Mouse (Mus musculus) heart, postnatal 36 days (tissue): Measurements from ENCODE around the gene Treml1. TPM values are rescaled to one million over a fixed set of nuclear protein-coding genes. Genes with fewer than 3 reads are reported as not detected.
A peak's percentile ranks its signal among the peaks of the same experiment; 100 is the strongest.

Source experiments
- DNase-seq, 2 experiments: peaks; one replicate each; pipeline ENCODE4 v3.0.0; 2021 to 2022
- intact Hi-C: fragments of 180-260 bp; cut with DNase I; formaldehyde crosslinking; loops from one replicate; pipeline ENCODE4 v1.15.1; 2025
- total RNA-seq, 2 experiments: library from RNA; stranded (reverse); gene quantifications; 2 replicates each; pipeline ENCODE4 v1.2.3; 2021

Gene Treml1
- total RNA-seq, 2 experiments from 2014 or later: 0.35 to 0.36 TPM

DNA sequence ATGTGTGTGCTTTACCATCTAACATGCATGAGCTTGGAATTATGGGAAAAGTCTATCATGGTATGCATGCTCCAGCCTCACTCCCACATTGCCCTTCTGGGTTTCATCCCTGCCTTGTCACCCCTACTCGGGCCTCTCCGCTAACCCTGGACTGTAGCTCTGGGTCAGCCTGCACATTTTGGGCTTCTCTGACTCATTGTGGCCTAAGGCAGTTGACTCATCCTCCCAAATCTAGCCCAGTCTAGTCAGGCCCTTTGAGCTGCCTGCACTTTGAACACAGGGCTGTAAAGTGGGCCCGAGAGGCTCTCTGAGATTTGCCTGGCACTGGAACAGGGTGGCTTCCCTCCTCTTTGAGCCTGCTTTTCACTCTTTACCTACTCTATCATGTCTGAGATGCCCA, 3.9 kb upstream of the Treml1 start:
- no peak for DNase-seq
- intact Hi-C loops: no loop called here

DNA sequence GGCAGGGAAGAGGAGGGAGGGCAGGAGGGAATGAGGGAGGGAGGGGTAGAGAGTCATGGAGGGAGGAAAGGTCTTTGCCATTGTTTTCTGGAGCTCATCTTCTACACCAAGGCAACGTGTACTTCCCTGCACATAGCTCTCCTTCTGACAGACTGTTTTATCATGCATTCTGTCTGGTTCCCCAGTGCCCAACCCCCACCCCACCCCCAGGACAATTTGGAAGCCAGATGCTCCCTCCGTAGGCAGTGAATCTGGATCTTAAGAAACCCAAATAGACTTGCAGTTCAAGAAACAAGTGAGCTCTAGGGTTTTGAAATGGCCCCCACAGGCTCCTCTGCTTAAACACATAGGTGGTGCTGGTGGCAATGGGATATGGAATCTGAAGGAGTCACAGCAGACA, 1.8 kb upstream of the Treml1 start:
- intact Hi-C loops: no loop called here
- no peak for DNase-seq

DNA sequence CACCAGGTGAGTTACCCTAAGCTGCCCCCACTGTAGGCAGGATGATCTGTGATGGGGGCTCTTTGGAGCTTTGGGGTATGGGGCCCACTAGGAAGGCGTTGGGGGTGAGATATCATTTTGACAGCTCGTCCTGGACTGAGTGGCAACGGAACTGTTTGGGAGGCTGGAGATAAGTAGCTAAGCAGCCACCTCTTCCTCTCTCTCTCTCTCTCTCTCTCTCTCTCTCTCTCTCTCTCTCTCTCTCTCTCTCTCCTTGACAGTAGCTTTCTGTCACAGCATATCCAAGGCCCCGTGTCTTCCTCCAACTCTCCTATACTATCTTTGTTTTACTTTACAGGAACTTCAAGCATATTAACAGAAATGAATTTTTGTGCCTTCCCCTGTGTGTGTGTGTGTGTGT, 746 bp downstream of the Treml1 start:
- intact Hi-C loops: no loop called here
- DNase-seq: no peak

DNA sequence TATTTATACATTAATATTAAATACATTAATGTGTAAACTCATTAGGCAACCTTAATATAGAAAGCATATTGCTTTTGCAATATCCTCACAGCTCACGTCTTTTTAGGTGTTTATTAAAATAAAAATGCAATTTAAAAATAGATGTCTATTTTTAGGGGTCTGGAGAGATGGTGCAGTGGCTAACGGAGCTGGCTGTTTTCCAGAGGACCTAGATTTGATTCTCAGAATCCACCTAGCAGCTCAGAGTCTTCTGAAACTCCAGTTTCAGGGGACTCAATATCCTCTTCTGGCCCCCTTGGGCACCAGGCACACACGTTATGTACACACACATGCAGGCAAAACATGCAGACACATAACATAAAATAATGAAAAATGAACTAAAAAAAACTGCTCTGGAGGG, 2.6 kb downstream of the Treml1 start:
- no peak for DNase-seq
- intact Hi-C loops: no loop called here

DNA sequence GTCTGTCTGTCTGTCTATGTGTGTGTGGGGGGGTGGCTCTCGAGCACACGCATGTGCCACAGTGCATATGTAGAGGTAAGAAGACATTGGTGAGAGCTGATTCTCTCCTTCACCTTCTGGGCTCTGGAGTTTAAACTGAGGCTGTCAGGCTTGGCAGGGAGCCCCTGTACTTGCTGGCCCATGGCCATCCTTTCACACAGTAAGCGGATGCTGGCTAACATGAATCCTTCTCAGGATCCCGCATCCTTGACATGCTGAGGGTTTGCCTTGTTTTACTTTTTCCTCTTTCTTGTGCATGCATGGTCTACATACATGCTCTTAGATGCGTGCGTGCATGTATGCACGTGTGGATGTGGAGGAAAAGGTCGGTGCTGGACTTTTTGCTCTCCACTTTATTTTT, 3.2 kb downstream of the Treml1 start:
- intact Hi-C loops: no loop called here
- peak; percentile 39 to 66 for DNase-seq

DNA sequence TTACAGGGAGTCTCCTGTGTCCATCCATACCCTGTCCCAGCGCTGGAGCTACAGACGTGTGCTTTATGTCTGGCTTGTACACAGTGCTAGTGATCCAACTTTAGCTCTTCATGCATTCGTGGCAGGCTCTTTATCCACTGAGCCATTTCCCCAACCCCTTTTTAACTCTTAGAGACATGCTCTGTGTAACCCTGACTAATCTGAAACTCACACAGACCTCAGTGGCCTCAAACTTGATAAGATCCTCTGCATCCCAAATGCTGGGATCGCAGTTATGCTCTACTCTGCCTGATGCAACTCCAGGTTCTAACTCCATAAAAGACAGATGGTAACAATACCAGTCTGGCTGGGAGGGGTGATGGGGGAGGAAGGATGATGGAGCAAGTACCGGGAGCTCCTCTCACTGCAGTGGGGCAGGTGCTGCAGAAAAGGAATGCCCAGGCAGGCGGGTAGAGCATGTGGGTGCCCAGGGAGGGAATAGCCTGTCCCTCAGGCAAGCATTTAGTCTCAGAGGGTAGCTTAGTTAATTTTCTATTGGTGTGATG, 3.8 kb downstream of the Treml1 start:
- DNase-seq: no peak
- intact Hi-C loops: no loop called here

DNA sequence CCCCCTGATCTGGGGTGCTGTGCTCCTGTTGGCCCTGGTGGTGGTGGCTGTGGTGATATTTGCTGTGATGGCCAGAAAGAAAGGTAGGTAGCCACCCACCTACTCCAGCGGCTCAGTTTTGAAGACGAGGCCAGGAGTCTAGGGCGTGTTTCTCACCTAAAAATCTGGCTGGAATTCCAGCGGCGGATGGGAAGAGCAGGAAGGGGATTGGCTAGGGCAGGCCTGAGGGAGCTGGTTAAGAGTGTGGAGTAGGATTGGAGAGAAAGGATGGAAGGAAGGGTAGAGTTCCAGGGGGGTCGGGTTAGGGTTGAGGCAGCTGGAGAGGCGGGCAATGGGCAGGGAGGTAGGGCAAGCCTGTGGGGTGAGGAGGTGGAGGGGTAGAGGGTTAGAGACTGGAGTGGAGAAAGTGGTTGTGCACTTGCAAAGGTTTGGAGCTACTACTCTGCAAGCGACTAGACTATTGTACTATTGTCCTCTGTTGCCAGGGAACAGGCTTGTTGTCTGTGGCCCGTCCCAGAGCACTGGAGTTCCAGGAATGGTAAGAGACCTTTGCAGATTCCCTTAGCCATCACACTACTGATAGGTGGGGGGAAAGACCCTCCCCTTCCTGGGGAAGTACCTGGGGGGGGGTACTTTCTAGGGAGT, 5.9 kb downstream of the Treml1 start:
- DNase-seq: no peak
- intact Hi-C loops: no loop called here

DNA sequence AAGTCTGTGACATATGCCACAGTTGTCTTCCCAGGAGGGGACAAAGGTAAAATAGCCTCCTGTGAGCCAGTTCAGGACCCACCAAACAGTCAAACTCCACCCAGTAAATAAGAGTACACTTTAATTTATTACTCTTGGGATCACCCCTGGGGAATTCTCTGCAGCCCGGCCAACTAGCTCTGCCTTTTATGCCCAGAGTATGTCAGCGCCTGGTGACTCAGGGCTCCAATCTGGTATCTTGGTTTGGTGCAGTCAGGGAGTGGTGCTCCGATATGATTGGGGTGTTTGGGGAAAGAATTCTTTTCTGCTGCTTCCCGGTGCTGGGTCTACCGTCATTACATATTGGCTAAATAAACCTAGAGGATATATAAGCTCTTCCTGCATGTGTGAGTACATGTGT, 7.1 kb downstream of the Treml1 start:
- intact Hi-C loops: no loop called here
- no peak for DNase-seq

DNA sequence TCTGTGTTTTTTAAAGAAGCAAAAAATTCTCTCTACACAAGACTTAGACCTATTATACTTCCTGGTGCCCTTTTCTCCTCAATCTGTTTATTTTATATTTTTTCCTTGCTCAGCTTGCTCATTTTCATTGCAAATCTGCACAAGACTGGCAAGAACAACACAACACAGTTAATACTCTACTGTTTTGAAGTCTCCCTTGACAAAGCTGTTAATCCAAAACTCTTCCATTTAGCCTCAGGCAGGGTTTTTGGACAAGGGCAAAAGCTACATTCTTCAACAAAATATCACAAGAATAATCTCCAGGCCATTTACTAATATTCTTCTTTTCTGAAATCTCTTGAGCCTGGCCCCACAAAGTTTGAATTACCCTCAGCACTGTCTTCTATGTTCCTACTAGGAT, 11.9 kb downstream of the Treml1 start:
- intact Hi-C loops: no loop called here
- no peak for DNase-seq

DNA sequence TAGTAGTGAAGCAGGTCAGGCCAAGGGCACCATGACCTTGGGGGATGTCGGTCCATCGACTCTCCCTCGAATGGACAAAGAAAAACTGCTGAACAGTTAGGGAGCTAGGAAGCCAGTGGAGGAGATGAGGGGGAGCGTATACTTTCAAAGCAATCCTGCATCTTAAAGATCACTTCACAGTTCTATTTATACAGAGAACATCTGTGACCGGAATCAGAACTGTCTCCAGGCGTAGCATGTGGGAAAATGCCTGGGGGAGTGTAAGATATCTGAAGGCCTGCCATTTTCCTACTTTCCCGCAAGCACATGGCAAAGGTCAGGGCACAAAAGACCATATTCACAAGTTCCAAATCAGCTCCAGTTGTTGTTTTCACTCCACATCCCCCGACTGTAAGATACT, 13.3 kb downstream of the Treml1 start:
- intact Hi-C loops: no loop called here
- no peak for DNase-seq

DNA sequence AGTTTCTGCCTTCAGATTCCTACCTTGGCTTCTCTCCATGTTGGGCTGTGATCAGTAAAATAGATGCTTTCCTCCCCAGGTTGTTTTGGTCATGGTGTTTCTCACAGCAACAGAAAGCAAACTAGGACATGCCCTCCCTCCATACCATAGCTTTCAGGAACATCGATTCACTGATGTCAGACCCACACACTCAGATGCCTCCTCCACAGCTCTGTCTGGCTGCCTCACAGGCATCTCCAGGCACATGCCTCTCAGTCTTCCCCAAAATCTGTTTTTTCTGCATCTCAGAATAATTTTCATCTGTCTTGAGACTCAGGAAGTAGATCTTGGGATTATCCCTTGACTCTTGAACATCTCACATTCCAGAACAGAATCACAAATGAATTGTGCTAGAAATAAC, 16.4 kb downstream of the Treml1 start:
- intact Hi-C loops: no loop called here
- no peak for DNase-seq

DNA sequence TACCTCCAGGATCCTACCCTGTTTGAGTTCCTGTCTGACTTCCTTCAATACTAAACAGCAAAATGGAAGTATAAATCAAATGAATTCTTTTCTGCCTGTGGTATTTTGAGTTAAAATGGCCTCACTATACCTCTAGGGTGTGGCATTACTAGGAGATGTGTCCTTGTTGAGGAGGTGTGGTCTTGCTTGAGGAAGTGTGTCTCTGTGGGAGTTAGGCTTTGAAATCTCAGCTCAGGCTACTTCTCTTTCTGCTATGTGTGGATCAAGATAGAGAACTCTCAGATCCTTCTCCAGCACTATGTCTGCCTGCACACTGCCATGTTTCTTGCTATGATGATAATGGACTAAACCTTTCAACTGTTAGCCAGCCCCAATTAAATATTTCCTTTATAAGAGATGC, 19.3 kb downstream of the Treml1 start:
- intact Hi-C loops: no loop called here

DNA sequence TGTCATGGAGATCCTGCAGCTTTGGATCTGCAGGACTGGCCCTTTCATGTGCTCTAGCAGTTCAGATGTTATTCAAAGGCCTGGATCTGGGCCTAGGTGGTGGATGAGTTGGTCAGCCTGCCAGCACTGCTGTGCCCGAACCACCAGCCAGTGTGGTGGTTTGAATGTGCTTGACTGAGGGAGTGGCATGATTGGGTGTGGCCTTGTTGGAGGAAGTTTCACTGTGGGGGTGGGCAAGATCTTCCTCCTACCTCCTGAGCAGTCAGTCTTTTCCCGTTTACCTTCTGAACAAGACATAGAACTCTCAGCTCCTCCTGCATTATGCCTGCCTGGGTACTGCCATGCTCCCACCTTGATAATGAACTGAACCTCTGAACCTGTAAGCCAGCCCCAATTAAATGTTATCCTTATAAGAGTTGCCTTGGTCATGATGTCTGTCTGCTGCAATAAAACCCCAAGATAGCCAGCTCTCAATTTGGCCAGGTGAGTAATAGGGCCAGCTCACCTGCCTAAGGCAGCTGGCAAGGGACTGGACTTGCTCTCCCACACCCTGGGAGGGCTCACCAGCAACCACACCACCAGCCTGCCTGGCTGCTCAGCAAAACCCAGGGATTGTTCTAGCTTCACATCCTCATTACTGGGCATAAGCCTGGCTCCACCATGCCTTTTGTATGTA, 26.2 kb downstream of the Treml1 start:
- intact Hi-C loops: no loop called here
- no peak for DNase-seq

More for the DNA sequence above, 19.3 kb downstream of the Treml1 start:
- no peak for DNase-seq

DNA sequence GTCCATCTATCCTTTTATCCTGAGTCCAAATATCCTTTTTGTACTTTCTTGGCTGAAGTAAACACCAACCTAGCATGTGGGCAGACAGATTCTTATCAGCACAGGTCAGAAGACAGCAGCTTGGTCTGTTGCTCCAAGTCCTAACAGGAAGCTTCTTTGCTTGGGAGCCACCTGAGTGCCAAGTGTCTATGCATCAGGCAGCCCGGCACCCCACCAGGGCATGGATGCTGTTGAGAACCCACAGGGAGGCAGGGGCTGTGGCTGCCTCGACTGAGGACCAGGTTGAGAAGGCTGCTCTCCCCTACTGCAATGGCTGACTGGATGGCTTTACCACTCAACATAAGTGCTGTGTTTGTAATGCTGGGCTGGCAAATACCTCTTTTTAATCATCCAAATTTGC, 28.9 kb downstream of the Treml1 start:
- DNase-seq: no peak
- intact Hi-C loops: no loop called here

DNA sequence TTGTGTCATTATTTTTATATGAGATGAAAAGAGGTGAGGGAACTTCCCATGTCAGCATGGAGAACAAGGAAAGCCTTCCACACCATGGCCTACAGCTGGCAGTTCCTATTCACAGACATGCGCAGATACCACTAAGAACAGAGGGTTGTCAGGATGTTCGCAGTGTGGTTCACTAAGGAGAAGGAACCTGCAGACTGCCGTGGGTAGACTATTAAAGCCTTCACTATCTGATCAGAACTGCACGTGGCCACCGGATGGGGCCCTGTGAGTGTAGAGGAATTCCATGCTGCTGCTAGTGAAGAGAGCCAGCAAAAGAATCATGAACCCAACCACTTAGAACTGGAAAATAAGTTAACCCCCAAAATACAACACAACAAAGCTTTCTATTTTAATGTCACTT, 29.7 kb downstream of the Treml1 start:
- DNase-seq: no peak
- intact Hi-C loops: no loop called here

DNA sequence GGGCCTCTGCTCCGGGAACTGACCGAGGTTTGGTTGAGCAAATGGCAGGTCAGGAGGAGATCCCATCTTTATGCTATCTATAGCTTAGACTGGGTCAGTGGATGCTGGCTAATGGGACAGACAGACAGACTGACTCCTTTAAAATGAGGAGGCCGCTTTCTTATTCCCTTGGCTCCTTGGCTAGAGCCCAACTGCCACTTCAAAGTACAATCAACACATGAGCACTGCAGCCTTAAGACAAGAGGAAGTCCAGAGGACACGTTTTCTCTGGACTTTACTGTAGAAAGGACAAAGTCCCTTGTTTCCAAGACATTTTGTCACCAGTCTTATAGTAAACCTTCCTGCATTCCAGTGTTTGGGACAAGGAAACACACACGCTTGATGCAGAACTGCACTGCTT, 31.7 kb downstream of the Treml1 start:
- intact Hi-C loops: no loop called here
- DNase-seq: no peak

DNA sequence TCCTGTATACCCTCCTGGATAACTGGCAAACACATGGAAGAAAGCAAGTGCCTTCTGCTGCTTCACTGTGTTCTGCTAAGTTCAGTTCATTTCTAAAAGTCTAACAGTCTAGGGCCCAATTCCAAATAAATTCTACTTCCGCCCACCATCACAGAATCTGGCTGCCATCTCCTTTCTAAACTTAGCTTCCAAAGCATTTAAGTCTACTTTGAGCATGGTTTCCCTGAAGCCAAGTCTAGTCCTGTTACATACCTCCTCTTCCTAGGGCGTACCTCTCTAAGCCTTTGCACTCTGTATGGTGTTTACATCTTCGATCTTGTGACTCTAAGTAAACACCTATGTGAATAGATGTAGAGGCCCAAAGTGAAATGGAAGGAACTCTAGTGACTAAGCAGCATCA, 32.9 kb downstream of the Treml1 start:
- DNase-seq: no peak
- intact Hi-C loops: no loop called here

DNA sequence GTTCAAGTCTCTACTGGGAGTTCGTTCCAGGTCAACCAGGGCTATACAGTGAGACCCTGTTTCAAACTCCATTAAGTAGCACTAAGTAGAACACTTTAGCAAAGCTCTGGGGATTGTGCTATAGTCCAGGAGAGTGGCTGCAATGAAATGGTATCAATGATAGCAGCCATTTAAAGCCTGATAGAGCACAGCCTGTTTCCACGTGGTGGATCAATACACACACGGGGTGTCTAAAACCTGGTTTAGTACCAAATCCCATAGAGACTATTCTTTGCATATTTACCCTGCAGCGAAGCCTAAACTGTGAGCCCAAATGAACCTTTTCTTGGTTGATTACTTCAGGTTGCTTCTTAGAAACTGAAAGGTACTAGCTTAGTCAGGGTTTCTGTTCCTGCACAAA, 42.0 kb downstream of the Treml1 start:
- DNase-seq: no peak
- intact Hi-C loops: no loop called here

DNA sequence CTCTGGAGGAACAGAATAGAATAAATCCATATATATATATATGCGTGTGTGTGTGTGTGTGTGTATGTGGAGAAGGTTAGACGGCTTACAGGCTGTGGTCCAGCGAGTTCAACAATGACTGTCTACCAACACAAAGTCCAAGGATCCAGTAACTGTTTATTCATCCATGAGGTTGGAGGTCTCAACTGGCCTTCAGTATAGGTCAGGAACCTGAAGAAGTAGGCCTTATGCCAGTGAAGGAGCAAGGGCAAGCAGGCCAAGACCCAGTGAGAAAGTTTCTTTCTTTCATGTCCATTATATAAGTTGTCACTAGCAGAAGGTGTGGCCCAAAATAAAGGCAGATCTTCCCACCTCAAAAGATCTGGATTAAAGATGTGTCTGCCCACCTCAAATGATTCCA, 43.0 kb downstream of the Treml1 start:
- DNase-seq: no peak
- intact Hi-C loops: no loop called here

DNA sequence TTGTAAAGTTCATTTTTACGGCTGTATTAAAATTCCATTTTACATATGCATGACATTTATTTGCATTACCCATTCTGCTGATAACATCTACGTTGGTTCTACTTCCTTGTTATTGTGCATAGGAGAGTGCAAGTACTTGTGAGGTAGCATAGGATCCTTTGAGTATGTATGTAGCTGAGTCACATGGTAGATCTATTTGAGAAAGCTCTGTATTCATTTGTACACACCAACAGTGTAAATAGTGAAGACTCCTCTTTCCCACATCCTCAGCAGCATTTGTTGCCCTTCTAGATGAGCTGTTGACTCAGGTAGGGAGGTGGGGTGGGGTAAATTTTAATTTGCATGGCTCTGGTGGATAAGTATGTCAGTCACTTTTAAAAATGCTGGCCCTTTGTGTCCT, 44.1 kb downstream of the Treml1 start:
- DNase-seq: no peak
- intact Hi-C loops: no loop called here

DNA sequence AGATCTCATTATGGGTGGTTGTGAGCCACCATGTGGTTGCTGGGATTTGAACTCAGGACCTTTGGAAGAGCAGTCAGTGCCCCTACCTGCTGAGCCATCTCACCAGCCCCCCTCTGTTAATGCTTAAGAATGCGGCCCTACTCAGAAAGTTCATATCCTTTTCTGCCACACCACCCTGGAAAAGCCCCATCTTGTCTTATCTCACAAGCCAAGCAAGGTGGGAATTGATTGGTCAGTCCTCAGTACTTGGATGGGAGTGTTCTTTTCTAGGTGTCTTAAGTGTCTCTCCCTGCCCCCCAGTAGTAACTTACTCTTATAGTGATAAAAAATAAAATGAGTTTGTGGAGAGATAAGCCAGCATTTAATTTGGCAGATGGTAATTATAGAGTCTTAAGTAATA, 45.0 kb downstream of the Treml1 start:
- intact Hi-C loops: loop anchor here (5.0 kb wide), 1 partner anchor 127 kb away; no protein-coding TSS in a partner anchor
- no peak for DNase-seq

DNA sequence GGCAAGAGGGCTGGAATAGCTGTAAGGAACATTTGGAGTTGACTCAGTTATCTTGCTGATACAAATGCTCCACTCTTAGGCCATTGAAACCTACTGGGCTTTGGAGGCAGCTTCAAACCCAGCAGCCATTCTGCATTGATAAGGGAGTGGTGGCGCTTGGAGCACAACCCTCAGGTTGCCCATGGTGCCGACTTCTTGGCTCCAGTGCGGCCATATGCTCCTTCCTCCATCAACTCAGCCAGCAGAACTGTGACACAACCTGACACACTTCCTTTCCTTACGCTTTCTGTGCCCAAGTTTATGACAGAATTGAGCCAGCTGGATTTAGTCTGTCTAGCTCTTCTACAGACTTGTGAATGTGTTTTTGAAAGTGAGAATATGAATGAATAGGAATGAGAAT, 47.4 kb downstream of the Treml1 start:
- intact Hi-C loops: loop anchor here (5.0 kb wide), 1 partner anchor 130 kb away; no protein-coding TSS in a partner anchor
- DNase-seq: no peak
